Mouse (Mus musculus) forebrain, embryonic 16.5 days (tissue): Measurements from ENCODE around the gene Snx15. TPM values are rescaled to one million over a fixed set of nuclear protein-coding genes. Genes with fewer than 3 reads are reported as not detected.

Experiments used
- ATAC-seq: fragments of 200-750 bp; cut with Nextera tagmentation; 2 replicates; pipeline ENCODE4 v1.8.0; 2017; ENCODE audit warnings: mild to moderate bottlenecking, moderate library complexity
- H3K27ac ChIP-seq: fragments of 300-500 bp; sonication (generic); 2 replicates; pipeline ENCODE4 v1.5.1; 2014; ENCODE audit warnings: low read length, control low read depth
- H3K27me3 ChIP-seq: fragments of 300-500 bp; sonication (generic); replicated peaks from 2 replicates; pipeline ENCODE4 v1.6.1; 2014; ENCODE audit warnings: low read length; ENCODE audit not compliant: control insufficient read depth, insufficient read depth
- H3K36me3 ChIP-seq: fragments of 300-500 bp; sonication (generic); 2 replicates; pipeline ENCODE4 v1.6.1; 2014; ENCODE audit not compliant: control insufficient read depth, insufficient read depth
- H3K4me1 ChIP-seq: fragments of 300-500 bp; sonication (generic); replicated peaks from 2 replicates; pipeline ENCODE4 v1.6.1; 2014; ENCODE audit warnings: low read length; ENCODE audit not compliant: control insufficient read depth, insufficient read depth
- H3K4me2 ChIP-seq: fragments of 300-500 bp; sonication (generic); 2 replicates; pipeline ENCODE4 v1.6.1; 2014; ENCODE audit warnings: mild to moderate bottlenecking, low read length, control low read depth
- H3K4me3 ChIP-seq: fragments of 300-500 bp; sonication (generic); replicated peaks from 2 replicates; pipeline ENCODE4 v1.5.1; 2014; ENCODE audit warnings: mild to moderate bottlenecking, low read length, control low read depth
- H3K9ac ChIP-seq: fragments of 300-500 bp; sonication (generic); replicated peaks from 2 replicates; pipeline ENCODE4 v1.6.1; 2014; ENCODE audit warnings: low read depth, low read length, control low read depth
- H3K9me3 ChIP-seq: fragments of 300-500 bp; sonication (generic); 2 replicates; pipeline ENCODE4 v1.6.1; 2016; ENCODE audit warnings: low read length; ENCODE audit not compliant: control insufficient read depth
- WGBS: fragments of 180-500 bp; shearing (Covaris S2); extraction: QIAGEN DNeasy Blood & Tissue Kit; methylation state at CpG from one replicate; pipeline ENCODE4 v1.1.7; 2014; 5-methylcytosine and 5-hydroxymethylcytosine counted together
- polyA plus RNA-seq: library from polyadenylated mRNA; unstranded; fragments of >200 nt; fragmentation: Nextera tagmentation; extraction: Ambion mirVana; gene quantifications from 2 replicates; pipeline ENCODE4 v1.2.1, GENCODE M21; 2015

Snx15 gene
- polyA plus RNA-seq, 1 experiment from 2014 or later = 50.1 TPM

DNA sequence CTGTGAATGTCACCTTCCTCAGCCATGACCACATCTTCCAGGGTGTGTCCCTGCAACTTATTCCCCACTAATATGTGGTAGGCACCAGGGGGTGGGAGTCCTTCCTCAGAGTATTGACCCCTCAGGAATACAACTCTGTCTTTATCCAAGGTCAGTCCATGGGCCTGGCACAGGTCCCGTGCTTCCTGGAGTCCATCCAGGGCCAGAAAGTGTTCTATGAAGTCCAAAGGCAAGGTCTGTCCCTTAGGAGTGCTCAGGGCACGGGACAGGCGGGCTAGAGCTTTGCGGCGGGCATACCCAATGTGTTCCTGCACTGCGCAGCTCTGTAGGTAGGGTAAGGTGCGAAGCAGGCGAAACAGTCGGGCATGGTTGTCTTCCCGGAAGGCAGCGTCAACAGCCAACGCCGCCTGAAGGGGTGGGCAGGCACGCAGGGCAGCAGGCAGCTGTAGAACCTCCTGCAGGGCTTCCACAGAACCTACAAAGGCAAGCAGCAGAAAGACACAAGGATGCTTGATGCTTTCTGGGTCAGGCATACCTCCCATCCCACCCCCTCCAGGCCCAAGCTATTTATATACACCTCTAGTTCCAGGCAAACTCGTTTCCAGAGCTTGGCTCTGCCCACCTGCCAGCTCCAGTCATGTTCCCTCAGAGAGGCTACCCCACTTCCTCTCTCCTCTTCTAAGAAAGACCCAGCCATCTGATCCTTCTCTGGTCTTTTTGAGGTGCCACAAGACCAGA, 11.8 kb downstream of the Snx15 start:
- H3K27me3 ChIP-seq = no peaks in the 10 kb centered on the region
- no peak for ATAC-seq
- no peak overlapping the region; the same call in 1 of the 2 replicates for H3K4me2 ChIP-seq
- H3K4me1 ChIP-seq = peaks cover 21% of the 10 kb centered on the region
- H3K9me3 ChIP-seq = no peaks in the 10 kb centered on the region
- no peak overlapping the region for H3K9ac ChIP-seq
- peaks cover 15% of the 10 kb centered on the region for H3K36me3 ChIP-seq
- H3K4me3 ChIP-seq = no peak overlapping the region
- no peak overlapping the region for H3K27ac ChIP-seq
- 89% methylated on average over 14 of the region's 15 CpGs for WGBS

DNA sequence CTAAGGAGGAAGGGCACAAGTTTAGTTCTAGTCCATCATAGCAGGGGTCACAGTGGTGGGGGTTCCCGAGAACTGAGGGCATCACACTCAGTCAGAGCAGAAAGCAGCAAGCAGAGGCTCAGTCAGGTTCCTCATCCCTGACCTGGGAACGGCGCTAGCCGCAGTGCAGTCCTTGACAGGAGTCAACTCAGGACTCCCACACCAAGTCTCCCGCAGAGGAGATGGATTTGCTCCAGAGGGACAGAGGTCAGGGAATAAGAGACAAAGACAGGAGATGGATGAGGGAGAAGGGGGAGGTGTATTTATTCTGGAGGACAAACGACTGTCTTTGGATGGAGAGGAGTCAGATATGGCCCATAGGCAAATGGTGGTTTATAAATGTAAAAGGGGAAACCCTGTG, 15.0 kb downstream of the Snx15 start:
- Histone ChIP-seq H3K4me2 (no peak overlapping the region), H3K9ac (no peak overlapping the region), H3K4me1 (peaks cover 11% of the 10 kb centered on the region), H3K27me3 (no peaks in the 10 kb centered on the region), H3K9me3 (no peaks in the 10 kb centered on the region), H3K36me3 (peaks cover 15% of the 10 kb centered on the region), H3K27ac (no peak overlapping the region), H3K4me3 (no peak overlapping the region)
- ATAC-seq = no peak
- WGBS = 80% methylated on average over 6 of the region's 6 CpGs

DNA sequence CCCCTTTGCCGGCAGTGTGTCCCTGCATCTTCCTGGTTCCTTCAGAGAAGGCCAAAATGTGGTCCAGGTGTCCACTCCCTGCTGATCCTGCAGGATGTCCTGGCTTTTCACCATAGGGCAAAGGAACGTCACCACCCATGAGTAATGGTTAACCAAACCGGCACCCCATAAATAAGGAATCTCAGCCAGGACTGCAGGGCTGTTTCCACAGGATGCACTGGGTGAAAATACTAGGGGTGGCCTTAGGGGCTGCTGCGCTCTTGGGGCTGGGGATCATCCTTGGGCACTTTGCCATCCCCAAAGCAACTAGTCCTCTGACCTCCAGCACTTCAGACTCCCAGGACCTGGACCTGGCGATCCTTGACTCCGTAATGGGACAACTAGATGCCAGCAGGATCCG, 22.5 kb downstream of the Snx15 start, which contains the start of gene Naaladl1:
Gene Naaladl1, plus strand, starts transcription at position 197 of the 400 bp plus-strand sequence.
- H3K9me3 ChIP-seq = no peaks in the 10 kb centered on the region
- no peak within 1 kb of the TSS for H3K4me3 ChIP-seq
- H3K9ac ChIP-seq = no peak within 1 kb of the TSS
- 88% methylated on average over 7 of the region's 7 CpGs for WGBS
- no peaks in the 10 kb centered on the region for H3K27me3 ChIP-seq
- no peaks in the 10 kb centered on the region for H3K4me1 ChIP-seq
- ATAC-seq = no peak
- no peaks in the 10 kb centered on the region for H3K36me3 ChIP-seq
- H3K27ac ChIP-seq = no peak within 1 kb of the TSS
- H3K4me2 ChIP-seq = no peak within 1 kb of the TSS

DNA sequence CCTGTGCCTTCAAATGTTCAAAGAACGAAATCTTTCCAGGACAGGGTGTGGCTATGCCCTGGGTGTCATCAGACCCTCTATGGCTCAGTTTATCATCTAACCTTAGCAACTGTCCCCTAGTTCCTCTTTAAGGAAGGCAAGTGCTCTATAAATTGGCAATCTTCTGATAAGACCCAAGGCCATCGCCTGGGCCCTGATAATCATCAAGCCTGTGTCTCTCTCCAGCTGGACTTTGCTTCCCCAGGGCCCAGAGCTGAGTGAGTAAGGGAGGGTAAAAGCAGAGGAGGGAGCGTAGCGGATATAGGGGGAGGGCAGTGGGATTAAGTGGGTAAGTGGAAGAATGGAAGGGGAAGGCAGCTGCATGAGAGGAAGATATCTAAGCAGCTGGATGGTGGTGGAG, 23.6 kb downstream of the Snx15 start:
- H3K9ac ChIP-seq = no peak overlapping the region
- no peaks in the 10 kb centered on the region for H3K9me3 ChIP-seq
- no peaks in the 10 kb centered on the region for H3K36me3 ChIP-seq
- H3K4me1 ChIP-seq = no peaks in the 10 kb centered on the region
- no peak overlapping the region for H3K27ac ChIP-seq
- H3K4me3 ChIP-seq = no peak overlapping the region
- H3K27me3 ChIP-seq = no peaks in the 10 kb centered on the region
- WGBS = 81% methylated on average over 4 of the region's 4 CpGs
- ATAC-seq = no peak
- H3K4me2 ChIP-seq = no peak overlapping the region

DNA sequence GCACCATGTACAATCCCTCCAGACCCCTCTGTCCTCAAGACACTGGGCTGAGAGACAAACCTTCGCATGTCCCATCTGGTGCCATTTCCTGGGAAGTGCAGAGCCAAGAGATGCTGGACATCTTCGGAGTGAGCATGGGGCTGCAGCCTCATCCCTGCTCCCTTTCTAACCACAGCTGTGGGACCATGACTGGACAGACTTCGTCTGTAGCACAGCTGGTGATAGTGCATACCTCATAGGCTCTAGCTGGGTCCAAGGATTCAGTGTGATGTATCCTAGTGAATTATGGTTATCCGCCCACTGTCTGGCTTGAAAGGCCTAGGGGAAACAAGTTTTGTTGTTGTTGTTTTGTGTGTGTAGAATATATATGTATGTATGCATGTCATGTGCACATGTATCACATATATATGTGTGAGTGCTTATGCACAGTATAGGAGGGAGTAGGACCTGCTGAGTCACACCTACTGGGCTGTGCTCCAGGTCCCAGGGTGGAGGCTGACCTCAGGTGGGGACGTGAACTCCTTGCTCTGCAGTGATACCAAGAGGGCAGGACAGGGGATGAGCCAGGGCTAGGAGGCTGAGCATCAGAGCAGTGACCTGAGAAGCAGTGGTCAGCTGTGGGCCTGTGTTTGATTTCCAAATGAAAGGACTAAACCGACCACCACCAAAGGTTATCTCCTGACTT, 25.8 kb downstream of the Snx15 start:
- Histone ChIP-seq H3K36me3 (no peaks in the 10 kb centered on the region), H3K27me3 (no peaks in the 10 kb centered on the region), H3K9me3 (no peaks in the 10 kb centered on the region), H3K27ac (no peak overlapping the region), H3K4me1 (no peaks in the 10 kb centered on the region), H3K4me2 (no peak overlapping the region), H3K9ac (no peak overlapping the region), H3K4me3 (no peak overlapping the region)
- no peak for ATAC-seq
- WGBS = 90% methylated on average over 6 of the region's 6 CpGs

DNA sequence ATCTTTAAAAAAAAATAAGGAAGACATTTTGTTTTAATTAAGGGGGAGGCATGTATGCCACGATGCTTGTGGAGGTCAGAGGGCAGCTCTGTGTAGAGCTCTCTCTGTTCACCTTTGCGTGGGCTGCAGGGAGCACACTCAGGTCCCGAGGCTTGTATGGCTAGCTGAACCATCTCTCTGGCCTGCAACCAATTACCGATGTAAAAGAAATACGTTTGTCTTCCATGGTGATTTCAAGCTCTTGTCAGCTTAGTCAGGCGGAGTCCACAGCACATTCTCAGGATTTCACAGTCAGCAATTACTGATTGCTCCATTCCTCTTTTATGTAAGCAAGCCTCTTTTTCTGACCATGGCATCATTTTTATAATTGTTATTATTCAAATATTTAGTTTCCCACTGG, 26.9 kb downstream of the Snx15 start:
- no peaks in the 10 kb centered on the region for H3K9me3 ChIP-seq
- WGBS = 80% methylated on average over 6 of the region's 6 CpGs
- no peaks in the 10 kb centered on the region for H3K36me3 ChIP-seq
- no peak overlapping the region for H3K27ac ChIP-seq
- H3K4me3 ChIP-seq = no peak overlapping the region
- no peaks in the 10 kb centered on the region for H3K4me1 ChIP-seq
- no peak overlapping the region for H3K9ac ChIP-seq
- no peak for ATAC-seq
- no peaks in the 10 kb centered on the region for H3K27me3 ChIP-seq
- H3K4me2 ChIP-seq = no peak overlapping the region

DNA sequence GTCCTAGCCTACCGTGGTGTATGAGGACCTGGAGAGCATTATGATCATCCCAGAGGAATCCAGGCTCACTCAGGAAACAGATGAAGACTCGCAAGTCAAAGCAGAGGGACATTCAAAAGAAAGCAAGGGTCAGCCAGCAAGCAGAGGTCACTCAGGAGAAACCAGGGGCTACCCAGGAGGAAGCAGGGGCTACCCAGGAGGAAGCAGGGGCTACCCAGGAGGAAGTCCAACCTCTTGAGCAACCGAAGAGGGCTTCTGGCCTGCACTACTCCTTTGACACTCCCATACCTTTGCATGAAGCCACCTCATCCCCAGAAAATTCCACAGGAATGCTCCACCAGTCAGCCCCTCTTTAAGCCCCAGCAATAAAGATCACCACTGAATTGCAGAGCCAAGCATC, 30.3 kb downstream of the Snx15 start:
- Histone ChIP-seq H3K27ac (no peak overlapping the region), H3K4me1 (no peaks in the 10 kb centered on the region), H3K27me3 (no peaks in the 10 kb centered on the region), H3K9ac (no peak overlapping the region), H3K4me3 (no peak overlapping the region), H3K4me2 (no peak overlapping the region), H3K36me3 (no peaks in the 10 kb centered on the region), H3K9me3 (no peaks in the 10 kb centered on the region)
- ATAC-seq = no peak
- WGBS = 93% methylated on average over 3 of the region's 3 CpGs

DNA sequence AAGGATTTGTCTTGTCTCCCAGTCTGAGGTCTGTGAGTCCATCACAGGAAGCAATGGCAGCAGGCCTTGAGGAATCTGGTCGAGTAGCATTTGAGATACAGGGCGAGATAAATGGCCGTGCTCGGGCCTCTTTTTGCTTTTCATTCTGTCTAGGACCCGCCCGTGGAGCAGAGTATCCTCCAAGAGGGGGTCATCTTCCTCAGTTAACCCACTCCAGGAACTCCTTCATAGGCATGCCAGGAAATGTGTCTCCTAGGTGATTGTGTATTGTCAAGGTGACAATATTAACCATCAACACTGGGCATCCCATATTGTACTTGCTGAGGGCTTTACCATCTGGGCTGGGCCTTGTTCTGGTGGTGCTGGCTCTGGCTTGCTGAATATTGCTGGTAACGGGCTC, 34.0 kb downstream of the Snx15 start, which contains the start of gene AC131692.1:
Gene AC131692.1, plus strand, starts transcription at position 301 of the 400 bp plus-strand sequence.
- H3K4me3 ChIP-seq = no peak within 1 kb of the TSS
- no peak within 1 kb of the TSS for H3K9ac ChIP-seq
- 95% methylated on average over 7 of the region's 7 CpGs for WGBS
- H3K4me2 ChIP-seq = no peak within 1 kb of the TSS
- H3K27me3 ChIP-seq = no peaks in the 10 kb centered on the region
- no peaks in the 10 kb centered on the region for H3K9me3 ChIP-seq
- no peaks in the 10 kb centered on the region for H3K4me1 ChIP-seq
- H3K36me3 ChIP-seq = peaks cover 2% of the 10 kb centered on the region; the same call in 1 of the 2 replicates
- H3K27ac ChIP-seq = no peak within 1 kb of the TSS
- no peak for ATAC-seq

DNA sequence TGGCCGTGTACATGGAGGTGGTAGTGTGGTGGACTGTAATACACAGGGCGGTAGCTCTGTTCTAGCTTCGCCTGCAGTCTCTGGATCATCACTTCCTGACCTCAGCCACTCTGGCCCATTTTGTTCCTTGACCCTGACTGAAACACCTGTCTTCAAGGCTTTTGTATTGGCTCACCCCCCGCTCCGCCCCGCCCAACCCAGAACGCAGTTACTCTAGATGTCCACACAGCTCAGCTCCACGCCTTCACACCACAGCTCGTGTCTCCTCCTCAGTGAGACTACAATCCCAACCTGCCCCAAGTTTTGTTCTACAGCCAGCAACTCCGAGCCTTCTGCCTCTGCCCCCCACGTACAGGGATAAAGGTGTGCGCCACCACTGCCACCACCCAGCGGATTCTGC, 39.3 kb downstream of the Snx15 start:
- Histone ChIP-seq H3K27me3 (no peaks in the 10 kb centered on the region), H3K4me1 (peaks cover 15% of the 10 kb centered on the region), H3K4me2 (no peak overlapping the region), H3K27ac (no peak overlapping the region), H3K9ac (no peak overlapping the region), H3K4me3 (no peak overlapping the region), H3K36me3 (peaks cover 2% of the 10 kb centered on the region; the same call in 1 of the 2 replicates), H3K9me3 (no peaks in the 10 kb centered on the region)
- ATAC-seq = no peak
- 94% methylated on average over 13 of the region's 13 CpGs for WGBS
